Mouse (Mus musculus): ENCODE data around the gene Jade1.

The Jade1 gene

GRCm38 (mm10) chr3:41577240-41577639 lies 21.7 kb downstream of the Jade1 start:
- DNase-seq (ENCODE audit: low read depth) = no peak

- no peak for DNase-seq (ENCODE audit: low read depth)
Observed at GRCm38 (mm10) chr3:41579873-41580272, 24.3 kb downstream of the Jade1 start.

GRCm38 (mm10) chr3:41580401-41581323 lies 25.1 kb downstream of the Jade1 start:
- DNase-seq (ENCODE audit: low read depth) = no peak

- DNase-seq (ENCODE audit: low read depth) = no peak
Observed at GRCm38 (mm10) chr3:41581436-41581835, 25.9 kb downstream of the Jade1 start.

- no peak for DNase-seq (ENCODE audit: low read depth)
Observed at GRCm38 (mm10) chr3:41582256-41582655, 26.7 kb downstream of the Jade1 start.

- no peak for DNase-seq (ENCODE audit: low read depth)
Observed at GRCm38 (mm10) chr3:41583092-41583491, 27.6 kb downstream of the Jade1 start.

GRCm38 (mm10) chr3:41583621-41584020 lies 28.1 kb downstream of the Jade1 start:
- no peak for DNase-seq (ENCODE audit: low read depth)

- no peak for DNase-seq (ENCODE audit: low read depth)
Observed at GRCm38 (mm10) chr3:41585548-41585947, 30.0 kb downstream of the Jade1 start.

GRCm38 (mm10) chr3:41586330-41586729 lies 30.8 kb downstream of the Jade1 start:
- no peak for DNase-seq (ENCODE audit: low read depth)

GRCm38 (mm10) chr3:41586917-41587316 lies 31.4 kb downstream of the Jade1 start:
- no peak for DNase-seq (ENCODE audit: low read depth)

GRCm38 (mm10) chr3:41587588-41587987 lies 32.1 kb downstream of the Jade1 start:
- DNase-seq (ENCODE audit: low read depth) = no peak

GRCm38 (mm10) chr3:41588495-41588894 lies 33.0 kb downstream of the Jade1 start:
- no peak for DNase-seq (ENCODE audit: low read depth)

- no peak for DNase-seq (ENCODE audit: low read depth)
Observed at GRCm38 (mm10) chr3:41589246-41589914, 33.8 kb downstream of the Jade1 start.

- DNase-seq (ENCODE audit: low read depth) = no peak
Observed at GRCm38 (mm10) chr3:41589988-41590387, 34.5 kb downstream of the Jade1 start.

GRCm38 (mm10) chr3:41590695-41591559 lies 35.4 kb downstream of the Jade1 start:
- DNase-seq (ENCODE audit: low read depth) = no peak

GRCm38 (mm10) chr3:41591651-41592170 lies 36.2 kb downstream of the Jade1 start:
- no peak for DNase-seq (ENCODE audit: low read depth)

- DNase-seq (ENCODE audit: low read depth) = no peak
Observed at GRCm38 (mm10) chr3:41592805-41593204, 37.3 kb downstream of the Jade1 start.

- no peak for DNase-seq (ENCODE audit: low read depth)
Observed at GRCm38 (mm10) chr3:41594097-41594879, 38.8 kb downstream of the Jade1 start.

- DNase-seq (ENCODE audit: low read depth) = no peak
Observed at GRCm38 (mm10) chr3:41595010-41595409, 39.5 kb downstream of the Jade1 start.

- no peak for DNase-seq (ENCODE audit: low read depth)
Observed at GRCm38 (mm10) chr3:41597036-41597435, 41.5 kb downstream of the Jade1 start.

GRCm38 (mm10) chr3:41598412-41598811 lies 42.9 kb downstream of the Jade1 start:
- no peak for DNase-seq (ENCODE audit: low read depth)

All from naive thymus-derived CD4-positive, alpha-beta T cell, adult 2 months (primary cell).